Mouse (Mus musculus) R1 (cell line): ENCODE measurements at regions not wholly inside any gene's neighbourhood (a gene's known extent, or its start where the extent isn't known, plus 50 kb on each side); places are given as distances from the start of the nearest gene placed in this dataset.

Experiments used
- DNase-seq: peaks from one replicate; pipeline ENCODE4 v3.0.0-alpha.2; 2018; ENCODE audit warnings: low read depth, low spot score

DNA sequence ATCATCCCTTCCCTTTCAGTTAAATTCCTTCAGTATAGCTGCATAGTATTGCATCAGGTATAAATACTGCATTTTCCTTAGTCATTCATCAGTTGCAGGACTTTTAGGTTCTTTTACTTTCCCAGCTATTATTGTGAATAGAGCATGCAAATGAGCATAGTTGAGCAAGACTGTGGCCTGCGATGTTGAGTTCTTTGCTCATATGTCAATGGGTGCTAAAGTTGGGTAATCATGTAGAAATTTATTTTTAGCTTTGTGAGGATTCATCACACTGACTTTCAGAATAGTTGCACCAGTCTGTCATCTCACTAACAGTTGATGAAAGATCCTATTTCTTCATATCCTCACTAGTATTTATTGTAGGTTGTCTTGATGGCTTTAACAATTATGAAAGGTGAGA is 380.3 kb upstream of the Arrdc3 start:
- DNase-seq: no peak

DNA sequence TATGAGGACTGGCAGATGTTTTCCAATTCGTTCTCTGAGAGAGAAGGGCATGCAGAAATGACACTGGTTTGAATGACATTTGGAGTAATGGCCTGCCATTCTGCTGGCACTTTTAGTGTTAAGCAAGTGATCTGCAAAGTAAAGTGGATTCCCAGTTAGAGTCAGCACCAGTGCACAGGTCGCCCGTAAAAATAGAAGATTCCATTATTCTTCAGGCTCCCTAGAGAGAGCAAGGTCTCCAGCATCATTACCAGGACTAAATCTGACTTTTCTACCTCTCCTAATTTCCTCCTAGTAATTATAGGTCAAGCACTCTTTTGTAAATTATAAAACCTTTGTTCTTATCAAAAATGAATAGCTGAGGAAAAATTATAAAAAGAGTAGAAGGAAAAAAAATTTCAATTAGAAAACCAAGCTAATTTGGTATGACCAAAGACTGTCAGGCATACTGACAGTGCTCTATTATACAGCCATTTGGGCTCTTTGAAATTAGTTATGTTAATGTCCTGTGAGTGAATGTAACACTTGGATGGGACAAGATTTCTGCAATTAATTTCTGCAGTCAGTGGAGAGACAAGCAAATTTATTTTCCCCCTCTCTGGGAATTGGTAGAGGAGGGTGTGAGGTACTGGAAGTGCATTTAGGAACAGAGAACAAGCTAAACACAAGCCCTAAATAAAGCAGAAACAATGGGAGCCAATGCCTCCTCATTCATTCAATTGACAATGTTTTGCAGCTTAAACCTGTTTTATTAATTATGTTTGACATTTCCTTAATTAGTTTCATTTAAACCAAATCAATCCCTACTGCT is 368.8 kb upstream of the Arrdc3 start:
- no peak for DNase-seq

DNA sequence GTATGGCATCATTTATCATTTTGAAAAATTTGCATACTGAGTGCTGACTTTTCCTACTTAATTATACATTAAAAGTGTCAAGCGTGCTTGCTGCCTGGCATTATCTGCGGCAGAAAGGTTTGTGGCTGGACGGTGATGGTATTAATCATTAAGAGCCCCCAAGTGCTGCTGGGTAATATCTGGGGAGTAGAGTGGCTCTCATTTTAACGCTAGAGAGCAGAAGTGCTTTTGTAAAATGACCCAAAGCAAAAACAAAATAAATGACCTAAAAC is 368.3 kb upstream of the Arrdc3 start:
- no peak for DNase-seq

GRCm38 (mm10) chr13:80518836-80519235 is 364.3 kb upstream of the Arrdc3 start:
- DNase-seq: peak; percentile 50

DNA sequence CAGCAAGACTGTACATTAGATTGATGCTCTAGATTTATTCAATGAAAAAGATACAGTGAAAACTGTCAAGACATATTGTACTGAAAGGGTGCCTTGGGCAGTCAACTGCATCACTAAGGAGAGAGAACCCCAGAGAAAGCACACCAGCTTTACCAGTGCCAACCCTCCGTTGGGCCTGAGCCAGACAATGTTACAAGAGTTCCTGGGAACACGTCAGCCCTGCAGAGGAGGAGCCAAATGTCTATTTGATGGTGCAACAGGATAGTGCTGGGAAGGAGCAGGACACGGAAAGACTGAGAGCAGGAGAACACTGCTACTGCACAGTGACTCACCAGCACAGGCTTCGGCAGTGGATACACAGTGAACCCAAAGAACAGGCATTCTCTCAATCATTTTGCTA is 363.4 kb upstream of the Arrdc3 start:
- no peak for DNase-seq

- no peak for DNase-seq
These were observed 347.3 kb upstream of the Arrdc3 start for GRCm38 (mm10) chr13:80535755-80536350.

- no peak for DNase-seq
These were observed 338.2 kb upstream of the Arrdc3 start for GRCm38 (mm10) chr13:80544951-80545350.

GRCm38 (mm10) chr13:80557156-80557555 is 326.0 kb upstream of the Arrdc3 start:
- no peak for DNase-seq
